Mouse (Mus musculus): ENCODE results near the gene Grik1.

DNA sequence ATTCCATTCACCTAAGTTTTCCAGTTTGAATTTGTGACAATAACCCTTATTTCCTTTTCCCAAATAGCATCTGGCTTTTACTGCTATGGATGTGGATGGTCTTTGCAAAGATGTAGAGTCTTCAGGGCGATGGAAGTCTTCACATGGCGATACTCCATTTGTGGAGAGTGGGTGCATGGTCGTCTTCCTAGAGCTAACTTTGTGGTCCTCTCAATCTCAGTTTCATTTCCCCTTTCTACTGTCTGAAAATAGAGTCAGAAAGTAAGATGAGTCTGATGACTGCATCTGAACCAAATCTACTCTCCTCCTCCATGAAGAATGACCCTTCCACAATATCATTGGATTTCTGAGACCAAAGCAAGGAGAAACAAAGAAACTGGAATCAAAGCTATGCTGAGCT lies 159.0 kb downstream of the Grik1 start:
- no peak for TF ChIP-seq POLR2A (IDR thresholded peaks at IDR 0.05; ENCODE audit: insufficient read depth, low read length)
- TF ChIP-seq CTCF (IDR thresholded peaks at IDR 0.05; ENCODE audit: low read depth, low read length): no peak
